Mouse (Mus musculus): ENCODE data around the gene Ndufb10. TPM values are rescaled to one million over a fixed set of nuclear protein-coding genes. Genes with fewer than 3 reads are reported as not detected.

Gene Ndufb10
- polyA plus RNA-seq, 1 experiment = 403 TPM

GRCm38 (mm10) chr17:24705821-24706220 lies 18.5 kb downstream of the Ndufb10 start:
- peaks cover 1% of the 10 kb centered on the region for H3K4me1 ChIP-seq (ENCODE audit: control insufficient read depth, insufficient read depth, insufficient read length, low read length)
- H3K4me3 ChIP-seq (ENCODE audit: low read depth, low read length) = no peak overlapping the region
- WGBS = 90% methylated on average over 3 of the region's 3 CpGs
- TF ChIP-seq CTCF (IDR thresholded peaks at IDR 0.05; ENCODE audit: extremely low read depth, insufficient read length, insufficient replicate concordance, low read depth, low read length) (no peak), POLR2A (IDR thresholded peaks at IDR 0.05; ENCODE audit: low read depth, low read length) (no peak)
- peaks cover 24% of the 10 kb centered on the region for H3K36me3 ChIP-seq (ENCODE audit: control insufficient read depth, insufficient read depth, low read length)
- no peak overlapping the region for H3K27ac ChIP-seq (ENCODE audit: insufficient read depth, low read depth, low read length)
- no peaks in the 10 kb centered on the region for H3K27me3 ChIP-seq (ENCODE audit: control insufficient read depth, insufficient read depth, low read length)

DNA sequence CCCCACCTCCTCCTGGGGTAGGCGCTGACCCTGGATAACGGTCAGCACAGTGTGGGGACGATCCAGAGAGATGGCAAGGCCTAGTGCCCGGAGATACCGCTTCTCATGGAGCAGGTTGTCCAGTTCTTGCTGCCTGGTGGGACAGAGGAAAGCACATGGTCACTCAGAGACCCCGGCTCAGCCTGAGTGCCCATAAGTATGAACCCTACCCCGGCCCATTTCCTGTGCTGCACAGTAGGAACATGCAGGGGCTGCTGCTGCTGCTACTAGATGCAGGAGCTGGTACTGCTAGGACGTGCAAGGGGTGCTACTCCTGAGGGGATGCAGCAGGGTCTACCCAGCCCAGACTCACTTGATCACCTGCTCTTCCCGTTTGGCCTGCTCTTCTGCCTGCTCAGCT lies 23.0 kb downstream of the Ndufb10 start:
- no peak for TF ChIP-seq POLR2A (IDR thresholded peaks at IDR 0.05; ENCODE audit: low read depth, low read length)
- peaks cover 27% of the 10 kb centered on the region for H3K36me3 ChIP-seq (ENCODE audit: control insufficient read depth, insufficient read depth, low read length)
- H3K4me1 ChIP-seq (ENCODE audit: control insufficient read depth, insufficient read depth, insufficient read length, low read length) = peaks cover 20% of the 10 kb centered on the region
- peak overlapping the region; percentile 65; the same call in 1 of the 2 replicates for H3K4me3 ChIP-seq (ENCODE audit: low read depth, low read length)
- 88% methylated on average over 9 of the region's 9 CpGs for WGBS
- no peaks in the 10 kb centered on the region for H3K27me3 ChIP-seq (ENCODE audit: control insufficient read depth, insufficient read depth, low read length)
- no peak overlapping the region for H3K27ac ChIP-seq (ENCODE audit: insufficient read depth, low read depth, low read length)

DNA sequence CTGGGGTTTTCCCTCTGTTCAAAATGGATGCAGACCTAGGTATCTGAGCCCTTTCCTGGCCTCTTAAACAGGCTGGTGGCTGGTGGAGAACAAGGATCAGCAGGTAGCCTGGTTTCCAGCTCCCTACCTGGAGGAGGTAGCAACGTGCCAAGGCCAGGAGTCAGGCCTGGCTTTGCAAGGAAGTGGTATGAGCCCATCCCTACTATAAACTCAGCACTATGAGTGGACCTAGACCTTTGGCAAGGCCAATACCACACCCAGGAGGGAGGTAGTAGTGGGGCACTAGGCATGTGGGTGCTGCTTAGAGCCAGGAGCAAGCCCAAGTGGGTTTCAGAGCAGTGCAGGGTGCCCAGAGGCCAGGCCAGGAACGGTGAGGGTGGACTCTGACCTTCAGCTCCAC lies 24.8 kb downstream of the Ndufb10 start:
- Histone ChIP-seq H3K36me3 (ENCODE audit: control insufficient read depth, insufficient read depth, low read length) (peaks cover 27% of the 10 kb centered on the region), H3K4me3 (ENCODE audit: low read depth, low read length) (peak overlapping the region; percentile 65), H3K27me3 (ENCODE audit: control insufficient read depth, insufficient read depth, low read length) (no peaks in the 10 kb centered on the region), H3K27ac (ENCODE audit: insufficient read depth, low read depth, low read length) (peak overlapping the region; percentile 99), H3K4me1 (ENCODE audit: control insufficient read depth, insufficient read depth, insufficient read length, low read length) (peaks cover 23% of the 10 kb centered on the region)
- 30% methylated on average over 2 of the region's 2 CpGs for WGBS
- TF ChIP-seq CTCF (IDR thresholded peaks at IDR 0.05; ENCODE audit: extremely low read depth, insufficient read length, insufficient replicate concordance, low read depth, low read length) (no peak), POLR2A (IDR thresholded peaks at IDR 0.05; ENCODE audit: low read depth, low read length) (peak; percentile 76)

GRCm38 (mm10) chr17:24698715-24699114 lies 25.6 kb downstream of the Ndufb10 start:
- H3K27ac ChIP-seq (ENCODE audit: insufficient read depth, low read depth, low read length) = peak overlapping the region; percentile 99
- no peaks in the 10 kb centered on the region for H3K27me3 ChIP-seq (ENCODE audit: control insufficient read depth, insufficient read depth, low read length)
- H3K4me3 ChIP-seq (ENCODE audit: low read depth, low read length) = peak overlapping the region; percentile 66
- no peak for TF ChIP-seq POLR2A (IDR thresholded peaks at IDR 0.05; ENCODE audit: low read depth, low read length)
- WGBS = 28% methylated on average over 9 of the region's 9 CpGs
- peaks cover 23% of the 10 kb centered on the region for H3K4me1 ChIP-seq (ENCODE audit: control insufficient read depth, insufficient read depth, insufficient read length, low read length)
- peaks cover 21% of the 10 kb centered on the region for H3K36me3 ChIP-seq (ENCODE audit: control insufficient read depth, insufficient read depth, low read length)

- WGBS = 11% methylated on average over 5 of the region's 5 CpGs
- H3K4me1 ChIP-seq (ENCODE audit: control insufficient read depth, insufficient read depth, insufficient read length, low read length) = peaks cover 23% of the 10 kb centered on the region
- peaks cover 21% of the 10 kb centered on the region for H3K36me3 ChIP-seq (ENCODE audit: control insufficient read depth, insufficient read depth, low read length)
- TF ChIP-seq POLR2A (IDR thresholded peaks at IDR 0.05; ENCODE audit: low read depth, low read length) (no peak; the same call in 1 of the 2 replicates), CTCF (IDR thresholded peaks at IDR 0.05; ENCODE audit: extremely low read depth, insufficient read length, insufficient replicate concordance, low read depth, low read length) (no peak)
- H3K4me3 ChIP-seq (ENCODE audit: low read depth, low read length) = peak overlapping the region; percentile 66
- H3K27ac ChIP-seq (ENCODE audit: insufficient read depth, low read depth, low read length) = peak overlapping the region; percentile 99
- H3K27me3 ChIP-seq (ENCODE audit: control insufficient read depth, insufficient read depth, low read length) = no peaks in the 10 kb centered on the region
Measured at GRCm38 (mm10) chr17:24697985-24698384, 26.3 kb downstream of the Ndufb10 start.

GRCm38 (mm10) chr17:24696011-24696697 lies 28.1 kb downstream of the Ndufb10 start, which contains the start of the genes Gfer and Noxo1:
Gfer (minus strand) TSS chr17:24696156.
Noxo1 (plus strand) TSS chr17:24696234.
- Histone ChIP-seq H3K27ac (ENCODE audit: insufficient read depth, low read depth, low read length) (peak within 1 kb of the TSS; percentile 99), H3K36me3 (ENCODE audit: control insufficient read depth, insufficient read depth, low read length) (peaks cover 14% of the 10 kb centered on the region), H3K4me1 (ENCODE audit: control insufficient read depth, insufficient read depth, insufficient read length, low read length) (peaks cover 23% of the 10 kb centered on the region), H3K27me3 (ENCODE audit: control insufficient read depth, insufficient read depth, low read length) (no peaks in the 10 kb centered on the region), H3K4me3 (ENCODE audit: low read depth, low read length) (peak within 1 kb of the TSS; percentile 74)
- 2% methylated on average over 73 of the region's 76 CpGs for WGBS
- TF ChIP-seq POLR2A (IDR thresholded peaks at IDR 0.05; ENCODE audit: low read depth, low read length) = no peak; the same call in none of the 2 replicates

DNA sequence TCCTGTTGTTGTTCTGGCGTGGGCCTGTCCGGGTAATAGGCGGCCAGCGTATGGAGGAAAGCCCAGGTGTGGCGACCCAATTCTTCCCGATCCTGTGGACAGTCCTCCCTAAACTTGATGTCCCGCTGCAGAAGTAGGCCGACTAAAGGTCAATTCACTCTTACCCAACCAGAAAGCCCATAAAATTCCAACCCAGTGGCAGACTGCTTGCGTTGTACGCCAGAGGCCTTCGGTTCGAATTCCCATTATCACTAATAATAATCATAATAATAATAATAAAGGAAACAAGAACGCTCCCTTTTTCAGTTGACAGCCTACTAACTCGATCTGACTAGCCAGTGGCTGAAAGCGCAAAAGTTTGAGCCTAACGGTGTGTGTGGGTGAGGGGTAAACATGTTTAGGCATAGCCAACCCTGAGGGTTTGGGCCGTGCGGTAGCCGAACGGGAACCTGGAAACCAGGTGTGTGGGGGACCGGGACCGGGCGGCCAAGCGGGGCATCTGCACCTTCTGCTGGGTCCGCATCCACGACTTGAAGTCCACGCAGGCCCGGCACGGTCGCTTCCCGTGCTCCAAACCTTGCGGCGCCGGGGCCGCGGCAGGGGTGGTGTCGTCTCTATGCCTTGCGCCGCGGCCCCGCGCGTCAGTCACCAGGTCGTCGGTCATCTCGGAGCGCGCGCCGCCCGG lies 28.8 kb downstream of the Ndufb10 start:
- H3K4me1 ChIP-seq (ENCODE audit: control insufficient read depth, insufficient read depth, insufficient read length, low read length) = peaks cover 20% of the 10 kb centered on the region; the same call in 1 of the 2 replicates

More for the DNA sequence above, 28.8 kb downstream of the Ndufb10 start:
- Histone ChIP-seq H3K4me3 (ENCODE audit: low read depth, low read length) (peak overlapping the region; percentile 74), H3K36me3 (ENCODE audit: control insufficient read depth, insufficient read depth, low read length) (peaks cover 7% of the 10 kb centered on the region), H3K27me3 (ENCODE audit: control insufficient read depth, insufficient read depth, low read length) (no peaks in the 10 kb centered on the region), H3K27ac (ENCODE audit: insufficient read depth, low read depth, low read length) (peak overlapping the region; percentile 48)
- TF ChIP-seq CTCF (IDR thresholded peaks at IDR 0.05; ENCODE audit: extremely low read depth, insufficient read length, insufficient replicate concordance, low read depth, low read length) = no peak
- TF ChIP-seq POLR2A (IDR thresholded peaks at IDR 0.05; ENCODE audit: low read depth, low read length) = no peak
- 3% methylated on average over 50 of the region's 51 CpGs for WGBS

Data from small intestine, adult 2 months (tissue).